Mouse (Mus musculus) C2C12 (cell line): ENCODE measurements around the gene Fabp1. TPM values are rescaled to one million over a fixed set of nuclear protein-coding genes. Genes with fewer than 3 reads are reported as not detected.

Experiments used
- H3K27me3 ChIP-seq: one replicate; pipeline ENCODE4 v1.6.1; 2011; ENCODE audit not compliant: control insufficient read depth, insufficient read depth, insufficient read length
- H3K36me3 ChIP-seq: one replicate; pipeline ENCODE4 v1.6.1; 2011; ENCODE audit not compliant: control insufficient read depth, insufficient read depth
- H3K4me3 ChIP-seq: one replicate; pipeline ENCODE4 v1.5.1; 2011; ENCODE audit warnings: mild to moderate bottlenecking, control low read depth; ENCODE audit not compliant: poor library complexity, insufficient read depth, severe bottlenecking
- H3K79me2 ChIP-seq: one replicate; pipeline ENCODE4 v1.6.1; 2011; ENCODE audit not compliant: control insufficient read depth, insufficient read depth
- H3K79me3 ChIP-seq: one replicate; pipeline ENCODE4 v1.6.1; 2011; ENCODE audit warnings: low read depth, control low read depth
- H3ac ChIP-seq: one replicate; pipeline ENCODE3; 2011; ENCODE audit warnings: low read depth; ENCODE audit not compliant: control insufficient read depth, insufficient read length
- CEBPB ChIP-seq: IDR thresholded peaks from one replicate; pipeline ENCODE4 v1.6.1; 2011; ENCODE audit warnings: low read depth, mild to moderate bottlenecking, control low read depth, moderate library complexity
- CTCF ChIP-seq: IDR thresholded peaks from one replicate; pipeline ENCODE4 v1.5.1; 2011; ENCODE audit not compliant: control insufficient read depth, insufficient read depth, insufficient read length
- FOSL1 ChIP-seq: IDR thresholded peaks from one replicate; pipeline ENCODE4 v1.8.0; 2011; ENCODE audit warnings: mild to moderate bottlenecking, low read length; ENCODE audit not compliant: poor library complexity, insufficient read depth, severe bottlenecking
- MAX ChIP-seq: IDR thresholded peaks from one replicate; pipeline ENCODE4 v1.6.1; 2011; ENCODE audit warnings: mild to moderate bottlenecking, control low read depth
- MYOD1 ChIP-seq: IDR thresholded peaks from one replicate; pipeline ENCODE4 v1.6.1; 2011; ENCODE audit warnings: low read depth; ENCODE audit not compliant: control insufficient read depth, insufficient read length
- MYOG ChIP-seq: IDR thresholded peaks from one replicate; pipeline ENCODE4 v1.6.1; 2011; ENCODE audit not compliant: control insufficient read depth, insufficient read length; ENCODE audit errors: extremely low read depth
- USF1 ChIP-seq: IDR thresholded peaks from one replicate; pipeline ENCODE4 v1.6.1; 2011; ENCODE audit warnings: low read depth, mild to moderate bottlenecking, control low read depth, moderate library complexity
- polyA plus RNA-seq: library from polyadenylated mRNA; unstranded; fragments of >200 nt; fragmentation: generic; extraction: Trizol; gene quantifications from one replicate; pipeline ENCODE4 v1.2.1, GENCODE M21; 2012; ENCODE audit warnings: missing spikeins

Gene Fabp1
- polyA plus RNA-seq, 1 experiment: not detected

DNA sequence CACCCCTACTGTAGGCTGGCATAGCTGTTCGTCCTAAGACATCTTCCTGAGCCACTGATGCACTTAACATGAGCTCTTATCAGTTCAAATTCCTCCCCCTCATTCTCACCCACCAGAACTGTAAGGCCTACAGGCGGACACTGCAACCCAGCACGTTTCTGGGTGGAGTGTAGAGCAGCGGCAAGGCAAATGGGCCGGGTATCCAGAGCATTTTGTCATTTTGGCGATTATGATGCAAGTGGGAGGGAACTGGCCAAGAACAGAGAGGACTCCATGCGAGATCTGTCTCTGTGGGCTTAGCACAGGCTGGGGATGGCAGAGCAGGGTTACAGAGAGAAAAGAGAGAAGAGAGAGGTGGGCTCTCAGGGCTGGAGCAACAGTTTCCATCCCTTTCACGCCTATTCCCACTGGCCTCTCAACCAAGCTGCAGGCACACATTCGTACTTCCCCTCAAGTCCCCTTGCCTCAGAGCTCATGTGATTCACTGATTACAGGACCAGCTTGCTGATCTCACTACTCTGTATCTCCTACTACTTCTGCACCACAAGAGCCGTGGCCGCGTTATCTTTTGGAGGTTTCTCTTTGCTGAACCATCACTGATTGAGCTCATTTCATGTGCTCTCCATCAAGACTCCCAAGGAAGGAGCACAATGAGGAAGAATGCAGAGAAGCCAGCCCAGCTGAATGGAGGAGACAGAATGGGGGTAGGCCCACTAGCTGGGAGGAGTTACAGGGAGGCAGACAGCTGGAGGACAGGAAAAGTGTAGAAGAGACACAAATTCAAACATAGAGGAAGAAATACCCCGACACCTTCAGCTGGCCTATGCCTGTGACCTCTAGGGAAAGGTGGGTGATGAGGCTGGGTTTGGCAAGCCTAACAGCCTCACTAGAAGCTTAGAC, 1.7 kb upstream of the Fabp1 start:
- H3ac ChIP-seq: no peak overlapping the region
- no peak for TF ChIP-seq FOSL1
- TF ChIP-seq USF1: no peak
- TF ChIP-seq CEBPB: no peak
- no peak for TF ChIP-seq MAX
- no peak for TF ChIP-seq MYOD1
- no peak for TF ChIP-seq CTCF
- TF ChIP-seq MYOG: no peak
- H3K36me3 ChIP-seq: no peaks in the 10 kb centered on the region

DNA sequence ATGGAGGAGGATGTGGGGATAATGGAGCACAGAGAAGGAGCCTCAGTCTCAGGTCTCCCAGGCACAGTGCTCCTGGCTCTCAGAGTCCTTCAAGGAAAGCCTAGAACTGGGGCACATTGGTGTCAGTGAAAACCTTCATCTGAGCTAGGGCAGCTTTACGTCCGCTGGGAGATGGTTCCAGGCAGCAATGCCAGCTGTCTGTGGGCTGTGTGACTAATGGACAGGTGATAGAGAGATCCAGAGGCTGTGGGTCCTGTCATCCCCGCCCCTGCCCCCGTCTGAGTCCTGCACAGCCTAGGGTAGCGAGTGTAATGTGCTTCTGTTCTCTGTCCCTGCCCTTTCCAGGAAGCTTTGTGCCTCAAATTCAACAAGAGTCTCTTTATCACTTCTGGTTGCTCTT, 2.3 kb downstream of the Fabp1 start:
- H3K79me3 ChIP-seq: no peaks in the 10 kb centered on the region
- H3K4me3 ChIP-seq: no peak overlapping the region
- H3K27me3 ChIP-seq: no peaks in the 10 kb centered on the region
- H3ac ChIP-seq: no peak overlapping the region
- no peaks in the 10 kb centered on the region for H3K79me2 ChIP-seq
- no peaks in the 10 kb centered on the region for H3K36me3 ChIP-seq
- no peak for TF ChIP-seq MYOG
- no peak for TF ChIP-seq USF1
- no peak for TF ChIP-seq MAX
- TF ChIP-seq MYOD1: peak; percentile 81
- no peak for TF ChIP-seq CEBPB
- TF ChIP-seq CTCF: no peak
- TF ChIP-seq FOSL1: no peak

More for the DNA sequence above, 1.7 kb upstream of the Fabp1 start:
- H3K27me3 ChIP-seq: no peaks in the 10 kb centered on the region
- no peak overlapping the region for H3K4me3 ChIP-seq
- no peaks in the 10 kb centered on the region for H3K79me2 ChIP-seq
- H3K79me3 ChIP-seq: no peaks in the 10 kb centered on the region

DNA sequence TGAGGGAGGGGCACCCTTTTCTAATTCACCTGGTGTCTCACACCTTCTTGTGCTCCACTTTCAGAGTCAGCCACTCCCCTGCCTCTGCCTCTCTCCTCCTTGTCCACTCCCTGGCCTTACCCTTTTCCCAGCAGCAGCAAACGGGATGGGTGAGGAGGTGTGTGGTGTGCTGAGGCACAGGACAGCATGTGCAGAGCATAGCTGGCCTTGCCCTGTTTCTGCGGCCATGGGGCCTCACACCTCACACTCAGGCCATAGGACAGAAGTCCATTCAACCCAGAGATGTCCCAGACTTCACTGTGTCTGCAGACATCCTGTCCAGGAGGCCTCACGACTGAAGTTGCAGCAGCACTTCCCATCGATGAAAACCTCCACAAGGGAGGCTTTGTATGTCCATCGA, 4.0 kb downstream of the Fabp1 start:
- no peak for TF ChIP-seq MYOG
- TF ChIP-seq CEBPB: no peak
- no peak for TF ChIP-seq USF1
- TF ChIP-seq CTCF: no peak
- TF ChIP-seq FOSL1: no peak
- TF ChIP-seq MYOD1: no peak
- TF ChIP-seq MAX: no peak
- no peak overlapping the region for H3ac ChIP-seq
- H3K79me2 ChIP-seq: no peaks in the 10 kb centered on the region
- no peaks in the 10 kb centered on the region for H3K36me3 ChIP-seq
- no peaks in the 10 kb centered on the region for H3K79me3 ChIP-seq
- H3K4me3 ChIP-seq: no peak overlapping the region
- no peaks in the 10 kb centered on the region for H3K27me3 ChIP-seq

GRCm38 (mm10) chr6:71204166-71204565, 4.5 kb downstream of the Fabp1 start:
- TF ChIP-seq MAX (no peak), MYOG (no peak), FOSL1 (no peak), CEBPB (no peak), CTCF (no peak), USF1 (no peak), MYOD1 (no peak)
- no peak overlapping the region for H3K4me3 ChIP-seq
- no peaks in the 10 kb centered on the region for H3K27me3 ChIP-seq
- no peak overlapping the region for H3ac ChIP-seq
- H3K36me3 ChIP-seq: no peaks in the 10 kb centered on the region
- H3K79me2 ChIP-seq: no peaks in the 10 kb centered on the region
- H3K79me3 ChIP-seq: no peaks in the 10 kb centered on the region

DNA sequence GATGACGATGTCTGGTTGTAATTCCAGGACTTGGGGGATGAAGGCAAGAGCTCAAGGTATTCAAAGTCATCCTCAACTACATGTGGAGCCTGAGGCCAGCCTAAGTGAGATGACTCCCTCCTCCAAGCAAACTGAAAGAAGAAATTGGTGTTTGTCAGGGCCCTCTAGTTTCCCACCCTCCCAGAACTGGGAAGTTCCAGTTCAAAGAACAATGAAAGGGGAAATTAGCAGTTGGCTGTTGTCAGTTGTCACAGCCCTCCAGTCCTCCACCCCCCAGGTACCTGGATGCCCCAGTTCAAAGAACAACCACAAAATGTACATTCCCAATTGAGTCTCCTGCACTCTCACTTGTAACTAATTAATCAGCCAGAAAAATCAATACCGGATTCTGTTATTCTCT, 9.1 kb downstream of the Fabp1 start:
- Histone ChIP-seq H3ac (no peak overlapping the region), H3K36me3 (no peaks in the 10 kb centered on the region), H3K79me2 (no peaks in the 10 kb centered on the region), H3K27me3 (no peaks in the 10 kb centered on the region), H3K4me3 (no peak overlapping the region), H3K79me3 (no peaks in the 10 kb centered on the region)
- TF ChIP-seq FOSL1 (no peak), MYOD1 (no peak), USF1 (no peak), CTCF (no peak), MAX (no peak), CEBPB (no peak), MYOG (no peak)

DNA sequence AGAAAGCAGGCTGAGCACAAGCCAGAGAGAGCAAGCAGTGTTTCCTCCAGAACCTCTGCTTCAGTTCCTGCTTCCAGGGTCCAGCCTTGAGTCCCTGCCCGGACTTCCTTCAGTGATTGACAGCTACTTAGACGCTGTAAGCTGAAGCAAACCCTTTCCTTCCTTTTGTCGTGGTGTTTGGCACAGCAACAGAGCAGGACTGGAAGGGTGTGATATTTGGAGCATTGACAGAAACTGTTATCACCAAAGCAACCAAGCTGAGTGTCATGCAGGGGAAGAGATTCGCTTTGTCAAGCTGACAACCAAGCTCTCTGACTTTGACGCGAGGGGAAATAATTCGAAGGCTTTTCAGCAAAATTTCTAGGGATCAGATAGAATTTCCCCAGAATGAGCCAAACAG, 12.3 kb downstream of the Fabp1 start:
- Histone ChIP-seq H3K79me3 (no peaks in the 10 kb centered on the region), H3ac (no peak overlapping the region), H3K36me3 (no peaks in the 10 kb centered on the region), H3K4me3 (no peak overlapping the region), H3K27me3 (no peaks in the 10 kb centered on the region), H3K79me2 (no peaks in the 10 kb centered on the region)
- TF ChIP-seq MYOD1 (no peak), USF1 (no peak), MAX (no peak), MYOG (no peak), CTCF (no peak), CEBPB (no peak), FOSL1 (no peak)
